Mouse (Mus musculus) mature B cell (primary cell): ENCODE measurements around the gene 5330417H12Rik.

Experiments
- in situ Hi-C: fragments of 300-500 bp; cut with MboI; formaldehyde crosslinking; loops from 2 replicates; pipeline ENCODE4 v1.14.3; 2019

The 5330417H12Rik gene

DNA sequence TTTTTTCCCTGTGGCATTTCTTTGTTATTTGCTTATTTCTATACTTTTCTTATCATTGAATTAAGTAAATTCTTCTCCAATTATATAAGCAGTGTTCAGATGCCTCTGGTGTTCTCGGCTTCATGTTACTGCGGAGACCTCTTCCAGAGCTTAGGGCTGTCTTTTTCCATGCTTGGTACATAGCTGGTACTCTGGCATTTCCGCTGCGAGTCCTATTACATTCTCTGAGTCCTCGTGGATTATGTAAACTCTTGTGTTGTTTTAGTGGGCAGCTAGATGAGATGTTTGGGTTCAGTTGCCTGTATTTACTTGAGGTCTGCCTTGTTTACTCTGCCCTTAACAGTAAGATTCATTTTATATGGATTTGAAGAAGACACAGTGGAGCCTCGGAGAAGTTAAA is 820 bp upstream of the 5330417H12Rik start:
- in situ Hi-C loops, result no loop called here

DNA sequence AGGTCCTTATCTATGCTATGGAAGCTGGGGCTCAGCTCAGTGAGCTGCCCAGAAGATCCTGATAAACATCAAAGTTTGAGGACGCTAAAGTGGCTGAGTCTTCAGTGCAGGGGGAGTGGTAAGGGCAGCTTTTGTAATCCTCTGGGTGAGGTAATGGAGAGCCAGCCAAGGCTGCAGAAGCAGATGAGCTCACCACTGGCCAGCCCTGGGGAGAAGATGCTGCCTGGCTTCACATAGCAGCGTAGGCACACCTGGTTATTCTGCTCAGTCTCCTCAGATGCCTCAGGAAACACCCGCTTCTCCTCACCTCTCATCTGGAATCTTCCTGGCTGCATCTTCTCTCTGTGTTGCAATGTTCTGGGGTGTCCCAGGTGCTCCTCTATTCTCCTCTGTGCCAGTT is 529 bp downstream of the 5330417H12Rik start:
- in situ Hi-C loops, result no loop called here

DNA sequence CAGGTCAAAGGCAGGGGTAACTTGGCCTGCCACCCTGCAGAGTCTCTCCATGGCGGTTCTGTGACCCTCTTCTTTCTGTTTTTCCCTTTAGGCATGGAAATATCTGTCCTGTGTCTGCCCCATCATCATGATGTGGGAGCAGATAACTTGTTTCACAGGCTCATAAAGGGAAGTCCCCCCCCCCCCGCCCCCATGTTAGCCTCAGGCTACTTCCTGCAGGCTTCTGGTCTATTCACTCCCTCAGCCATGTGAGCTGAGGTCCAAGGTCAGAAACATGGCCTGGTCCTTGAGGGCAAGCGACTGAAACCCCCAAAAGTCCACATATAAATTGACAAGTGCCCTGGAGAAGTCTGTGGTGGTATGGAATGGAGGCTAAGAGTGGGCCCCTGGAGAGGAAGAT is 4.8 kb downstream of the 5330417H12Rik start:
- in situ Hi-C loops, result no loop called here

DNA sequence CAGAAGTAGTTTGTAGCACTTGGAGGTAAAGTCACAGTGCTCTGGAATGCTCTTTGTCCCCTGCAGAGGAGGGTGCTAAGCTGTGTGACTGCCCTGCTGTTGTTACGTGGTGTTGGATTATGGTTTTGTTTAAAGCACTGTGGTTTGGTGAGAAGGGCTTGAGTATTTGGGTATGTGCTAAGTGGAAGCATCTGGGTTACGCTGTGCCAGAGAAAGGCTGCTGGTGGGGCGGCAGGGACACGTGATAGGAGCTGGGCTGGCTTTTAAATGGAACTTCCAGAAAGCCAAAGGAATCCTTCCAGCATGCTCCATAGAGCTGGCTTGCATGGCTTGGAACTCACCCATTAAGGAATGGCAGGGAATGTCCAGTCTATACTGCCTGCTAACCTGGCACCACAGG is 5.7 kb downstream of the 5330417H12Rik start:
- in situ Hi-C loops, result no loop called here

DNA sequence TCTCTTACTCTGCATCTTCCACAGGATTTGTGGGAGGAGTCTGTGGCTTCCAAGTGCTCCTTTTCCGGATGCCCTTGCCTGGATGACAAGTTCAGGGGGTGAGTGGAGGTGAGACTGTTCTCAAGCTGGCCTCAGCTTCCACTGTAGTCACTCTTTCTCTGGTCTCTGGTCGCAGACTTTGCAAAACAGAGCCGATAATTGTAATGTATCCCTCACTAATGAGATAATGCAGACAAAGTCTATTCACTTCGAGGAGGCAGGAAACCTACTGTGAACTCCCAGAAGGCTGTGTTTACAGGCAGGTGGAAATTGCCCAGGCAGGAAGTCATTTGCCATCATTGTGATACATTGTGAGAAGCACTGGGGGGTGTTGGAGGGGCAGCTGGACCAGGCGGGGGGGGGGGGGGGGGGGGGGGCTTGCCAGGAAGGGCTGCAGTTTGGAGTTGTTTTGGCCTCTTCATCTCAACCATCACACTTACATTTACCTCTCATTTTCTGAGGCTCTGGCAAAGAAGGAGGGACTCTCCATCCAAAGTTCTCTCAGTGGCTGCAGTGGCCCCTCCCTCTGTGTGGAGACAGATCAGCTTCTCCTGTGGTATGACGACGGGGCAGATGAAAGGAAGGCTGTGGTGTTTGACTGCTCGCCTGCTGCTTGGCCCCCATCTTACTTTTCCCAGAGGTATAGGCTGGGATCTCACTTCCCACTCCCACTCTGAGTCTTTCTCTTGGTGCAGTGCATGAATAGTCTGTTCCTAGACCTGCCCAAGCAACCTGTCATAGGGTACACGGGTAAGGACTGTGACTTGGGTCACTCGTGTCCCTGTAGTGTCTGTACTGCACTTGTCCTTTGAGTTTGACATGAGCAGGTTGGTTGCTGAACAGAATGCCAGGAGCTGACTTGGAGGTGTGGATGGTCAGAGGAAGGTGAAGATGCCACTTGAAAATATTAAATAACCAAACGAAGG is 6.7 kb downstream of the 5330417H12Rik start:
- in situ Hi-C loops, result no loop called here

DNA sequence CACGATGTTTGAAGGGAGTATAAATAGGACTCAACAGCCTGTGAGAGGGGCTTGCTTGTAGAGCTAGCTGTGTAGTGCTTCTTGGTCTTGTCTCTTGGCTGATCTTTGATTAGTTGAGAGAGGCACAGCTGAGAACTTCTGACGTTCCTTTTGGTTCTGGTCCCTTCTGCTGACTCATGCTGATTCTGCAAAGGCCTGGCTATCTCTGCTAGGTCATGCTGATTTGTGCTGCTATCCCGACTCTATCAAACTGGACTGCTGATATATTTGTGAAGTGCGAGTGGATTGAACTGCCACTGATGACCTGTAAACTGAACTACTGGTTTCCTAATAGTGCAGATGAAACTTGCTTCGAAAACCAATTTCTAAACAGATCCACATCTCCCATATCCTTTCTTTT is 14.1 kb downstream of the 5330417H12Rik start:
- in situ Hi-C loops, result no loop called here

DNA sequence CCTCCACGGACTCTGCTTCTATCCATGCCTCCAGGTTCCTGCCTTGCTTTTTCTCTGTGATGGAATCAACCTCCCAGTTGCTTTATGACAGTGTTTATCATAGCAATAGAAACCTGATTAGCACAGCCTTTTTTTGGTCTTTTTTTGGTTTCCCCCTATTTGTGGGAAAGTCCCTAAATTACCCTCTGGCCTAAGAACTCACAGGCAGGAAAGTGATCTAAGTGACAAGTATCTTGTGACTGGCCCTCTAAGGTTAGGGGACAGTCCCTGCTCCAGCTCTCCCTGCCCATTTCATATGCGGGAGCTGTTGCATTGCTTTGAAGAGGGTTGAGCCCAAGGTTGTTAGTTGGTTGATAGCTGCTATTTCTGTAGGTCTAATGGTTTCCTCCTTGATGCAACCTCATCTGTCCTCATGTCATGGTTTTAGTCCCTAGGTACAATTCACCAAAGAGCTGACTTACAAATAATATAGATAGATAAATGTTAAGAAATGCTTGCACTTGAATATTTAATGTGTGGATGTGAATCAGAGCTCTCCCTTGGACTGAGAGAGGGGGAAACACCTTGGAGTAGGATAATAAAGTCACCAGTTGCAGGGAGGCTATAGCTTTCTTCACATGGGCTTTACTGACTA is 15.2 kb downstream of the 5330417H12Rik start:
- in situ Hi-C loops, result no loop called here

DNA sequence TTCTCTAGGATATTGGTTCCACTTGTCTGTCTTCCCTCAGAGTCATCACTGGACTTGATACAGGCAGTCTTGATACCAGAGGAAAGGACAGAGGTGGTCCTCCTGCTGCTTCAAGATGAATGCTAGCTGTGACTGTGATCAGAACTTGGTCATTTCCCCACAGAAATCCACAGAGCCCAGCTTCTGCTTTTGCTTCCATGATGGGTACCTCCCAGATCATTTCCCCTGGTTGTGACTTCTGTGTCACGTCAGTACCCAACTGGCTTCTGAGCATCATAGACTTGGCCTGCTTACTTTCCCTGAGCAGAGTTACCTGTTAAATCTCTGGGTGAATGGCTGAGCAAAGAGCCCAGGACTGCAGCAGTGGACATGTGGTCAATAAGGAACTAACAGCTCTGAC is 17.2 kb downstream of the 5330417H12Rik start:
- in situ Hi-C loops, result no loop called here

DNA sequence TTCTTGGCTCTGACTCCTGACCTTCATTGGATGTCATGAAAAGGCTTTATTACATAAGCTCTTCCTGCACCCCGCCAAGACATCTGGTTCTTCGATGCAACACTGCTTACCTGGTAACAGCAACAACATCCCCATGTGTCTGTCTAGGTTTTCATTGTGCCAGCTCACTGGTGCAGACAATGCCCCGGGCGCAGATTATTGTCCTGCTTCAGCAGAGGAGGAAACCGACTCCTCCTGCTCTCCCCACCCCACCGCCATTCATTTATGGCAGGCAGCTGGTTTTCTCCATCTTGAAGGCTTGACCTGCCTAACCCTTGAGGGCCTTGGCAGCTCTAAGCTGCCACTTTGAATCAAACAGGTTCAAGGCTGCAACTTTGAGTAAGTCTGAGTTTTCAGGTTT is 22.0 kb downstream of the 5330417H12Rik start:
- in situ Hi-C loops, result no loop called here

DNA sequence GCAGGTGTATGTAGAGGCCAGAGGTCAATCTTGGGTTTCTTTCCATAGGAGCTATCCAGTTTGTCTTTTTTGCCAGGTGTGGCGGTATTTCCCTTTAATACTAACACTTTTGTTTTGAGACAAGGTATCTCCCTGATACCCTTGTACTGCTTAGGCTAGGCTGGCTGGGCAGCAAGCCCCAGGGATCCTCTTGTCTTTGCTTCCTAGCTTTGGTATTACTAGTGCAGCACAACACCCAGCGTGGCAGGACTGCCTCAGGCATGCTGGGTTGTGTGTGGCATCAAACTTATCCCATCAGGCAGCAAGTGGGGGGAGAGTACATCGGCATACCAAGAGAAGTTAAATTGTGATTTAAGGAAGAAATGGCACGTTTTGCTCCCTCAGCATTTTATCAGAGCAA is 22.5 kb downstream of the 5330417H12Rik start:
- in situ Hi-C loops, result no loop called here

DNA sequence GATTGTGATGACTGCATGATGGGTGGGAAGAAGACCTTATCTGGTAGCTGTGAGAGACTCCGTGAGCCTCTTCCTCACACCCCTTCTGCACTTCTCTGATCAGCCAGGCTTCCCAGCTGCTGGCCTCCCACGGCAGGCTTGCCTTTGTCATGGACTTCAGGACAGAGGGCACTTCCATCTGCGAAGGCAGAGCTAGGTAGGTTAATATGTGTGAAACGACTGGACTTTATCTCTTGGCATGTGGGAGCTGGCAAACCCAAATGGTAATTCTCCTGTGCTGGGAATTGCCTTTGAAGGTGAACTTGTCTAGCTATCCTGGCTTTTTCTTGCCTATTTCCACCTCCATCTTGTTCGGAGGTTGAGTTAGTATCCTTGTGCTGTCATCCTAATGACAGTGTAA is 24.3 kb downstream of the 5330417H12Rik start:
- in situ Hi-C loops, result no loop called here

DNA sequence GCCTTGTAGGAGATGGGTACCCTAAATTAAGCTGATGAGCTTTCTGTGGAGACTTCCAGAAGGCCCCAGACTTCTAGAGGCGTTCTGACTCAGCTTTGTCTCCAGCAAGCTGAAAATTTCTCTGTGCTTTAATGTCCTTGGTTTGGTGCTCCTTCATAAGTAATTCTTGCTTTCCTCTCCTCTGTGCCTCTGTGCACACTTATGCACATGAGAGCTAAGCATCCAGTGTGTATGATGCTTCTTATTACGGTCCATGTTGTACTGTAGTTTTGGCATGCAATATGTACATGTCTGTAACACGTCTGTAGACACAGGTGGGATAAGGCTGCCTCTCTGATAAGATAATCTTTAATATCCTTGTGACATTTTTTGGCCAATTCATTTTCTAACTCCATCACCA is 27.0 kb downstream of the 5330417H12Rik start:
- in situ Hi-C loops, result no loop called here

DNA sequence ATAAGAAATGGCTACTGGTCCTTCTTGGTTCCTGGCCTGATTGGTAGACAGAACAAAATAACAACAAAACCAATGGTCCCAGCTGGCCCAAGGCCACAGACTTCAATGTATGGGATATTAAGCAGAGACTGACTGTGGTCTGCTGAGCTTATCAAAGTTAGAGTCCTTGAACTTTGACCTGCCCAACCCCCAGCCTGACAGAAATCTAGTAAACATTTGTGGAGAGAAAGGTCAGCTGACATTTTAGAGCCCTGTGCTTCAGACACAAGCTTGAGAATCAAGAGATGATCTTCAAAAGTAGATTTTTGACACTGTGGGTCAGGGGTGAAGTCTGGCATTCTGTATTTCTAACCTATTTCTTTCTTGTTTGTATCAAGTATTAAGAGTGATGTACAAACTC is 28.2 kb downstream of the 5330417H12Rik start:
- in situ Hi-C loops, result no loop called here

DNA sequence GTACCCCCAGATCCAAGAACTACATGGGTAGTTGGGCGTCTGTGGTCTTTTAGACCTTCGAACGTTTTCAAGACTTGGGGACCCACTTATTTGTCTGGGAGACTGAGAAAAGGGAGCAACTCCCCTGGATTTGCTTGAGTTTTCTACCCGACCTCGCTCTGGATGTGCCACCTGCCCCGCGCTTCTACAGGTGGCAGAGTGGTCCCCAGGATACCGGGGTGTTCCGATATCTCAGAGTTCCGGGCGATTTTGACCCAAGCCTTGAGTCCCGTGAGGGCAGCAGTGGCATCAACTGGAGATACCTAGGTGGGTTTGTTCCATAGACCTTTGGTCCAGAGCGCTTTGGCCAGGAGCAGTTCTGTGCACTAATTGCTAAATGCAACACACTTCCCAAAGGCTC is 29.5 kb downstream of the 5330417H12Rik start:
- in situ Hi-C loops, result no loop called here

DNA sequence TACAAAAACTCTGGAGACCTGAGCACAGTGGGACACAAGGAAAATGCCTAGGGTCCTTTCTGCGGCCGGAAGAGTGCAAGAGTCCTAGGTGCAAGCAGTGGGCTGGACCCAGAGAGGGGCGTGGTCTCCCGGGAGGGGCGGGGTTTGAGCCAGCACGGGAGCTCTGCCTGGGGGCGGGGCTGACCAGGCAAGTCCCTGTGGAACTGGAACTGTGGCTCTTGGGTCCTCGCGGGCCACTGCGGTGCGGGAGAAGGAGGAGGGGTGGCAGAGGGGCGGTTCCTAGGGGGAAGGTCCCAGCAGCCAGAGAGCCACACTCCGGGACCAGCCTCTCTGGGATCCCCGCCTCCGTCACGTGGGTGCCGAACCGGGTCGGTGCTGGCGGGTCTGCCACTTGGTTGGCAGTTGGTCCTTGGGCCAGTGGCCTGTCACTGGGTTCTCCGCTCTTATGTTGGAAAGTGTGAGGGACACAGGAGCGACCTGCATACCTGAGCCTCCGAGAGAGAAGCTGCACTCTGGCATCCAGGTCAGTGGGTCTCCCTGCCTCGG is 30.0 kb downstream of the 5330417H12Rik start, which contains the start of gene Ppfibp2:
TSS of gene Ppfibp2 (plus strand) at position 351 of the 546 bp plus-strand sequence.
- in situ Hi-C loops, result no loop called here

DNA sequence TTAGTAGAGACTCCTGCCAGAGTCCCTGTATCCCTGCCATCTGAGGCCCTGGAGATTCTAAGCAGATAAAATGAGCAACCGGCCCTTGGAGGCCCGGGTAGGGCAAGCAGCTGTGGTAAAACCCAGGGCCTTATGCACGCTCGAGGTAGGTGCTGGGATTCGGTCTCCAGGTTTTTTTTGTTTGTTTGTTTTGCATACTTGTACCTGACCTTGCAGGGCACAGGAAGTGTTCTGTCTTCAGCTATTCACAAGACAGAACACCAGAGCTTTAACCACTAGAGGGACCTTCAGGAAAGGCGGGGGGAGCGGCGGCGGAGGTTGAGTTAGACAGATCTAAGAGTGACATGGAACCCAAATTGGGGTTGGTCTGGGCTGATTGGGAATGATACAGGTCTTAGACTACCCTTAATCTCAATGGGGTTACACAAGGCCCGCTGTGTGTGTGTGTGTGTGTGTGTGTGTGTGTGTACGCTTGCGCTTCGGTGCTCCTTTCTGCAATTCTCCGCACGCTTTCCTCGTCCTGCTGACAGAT is 30.6 kb downstream of the 5330417H12Rik start:
- in situ Hi-C loops, result no loop called here

DNA sequence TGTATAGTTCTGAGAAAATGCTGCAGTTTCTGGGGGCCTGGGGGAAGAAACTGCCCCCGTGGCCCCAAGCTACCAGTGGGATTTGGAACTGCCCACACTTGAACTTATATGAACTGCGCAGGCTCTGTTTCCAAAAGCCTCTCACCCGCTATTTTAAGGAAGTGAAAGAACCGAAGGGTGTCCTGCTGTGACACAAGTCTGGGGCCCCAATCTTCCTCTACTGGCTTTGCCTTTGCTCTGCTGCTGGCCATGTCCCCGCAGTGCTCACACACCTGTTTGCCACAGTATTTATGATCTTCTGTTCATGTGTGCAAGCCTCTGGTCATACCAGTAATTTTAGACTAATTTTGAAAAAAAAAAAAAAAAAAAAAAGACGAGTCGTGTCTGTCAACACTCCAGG is 31.1 kb downstream of the 5330417H12Rik start:
- in situ Hi-C loops, result no loop called here

DNA sequence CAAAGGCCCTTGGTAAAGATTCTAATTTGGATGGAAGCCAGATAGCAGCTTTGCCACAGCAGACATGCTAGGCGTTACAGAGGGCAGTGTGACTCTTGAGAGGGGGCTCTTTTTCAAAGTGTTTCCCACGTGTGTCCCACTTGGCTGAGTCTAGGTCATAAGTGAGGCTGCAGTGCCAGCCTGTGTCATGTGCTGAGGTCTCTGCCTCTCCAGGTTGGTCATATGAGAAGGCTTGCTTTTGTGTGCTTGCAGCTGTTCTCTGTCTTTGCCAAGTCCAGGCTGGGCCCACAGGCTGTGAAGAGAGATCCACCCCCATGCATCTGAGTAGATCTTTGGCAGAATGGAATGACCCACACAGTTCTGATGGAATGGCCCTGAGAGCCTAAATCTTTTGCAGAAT is 32.3 kb downstream of the 5330417H12Rik start:
- in situ Hi-C loops, result no loop called here

DNA sequence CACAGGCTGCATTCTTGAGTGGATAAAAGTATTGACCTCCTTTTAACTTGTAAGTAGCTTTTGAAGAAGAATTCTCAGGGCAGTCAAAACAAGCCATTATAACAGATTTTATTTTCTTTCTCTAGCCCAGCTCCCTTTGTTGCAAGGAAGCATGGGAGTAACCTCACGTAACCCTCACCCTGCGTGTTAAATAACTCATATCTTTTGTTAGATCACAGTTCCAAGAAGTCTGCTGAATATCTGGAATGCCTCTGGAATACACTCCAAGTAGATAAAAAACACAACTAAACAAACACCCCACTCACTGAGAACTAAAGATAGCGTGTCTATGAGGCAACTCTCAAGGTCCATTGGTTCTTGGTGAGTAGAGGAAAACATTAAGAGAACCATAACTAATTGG is 50.7 kb downstream of the 5330417H12Rik start:
- in situ Hi-C loops, result no loop called here
